Mouse (Mus musculus): Measurements from ENCODE around the gene Adcy9.
"Not testable (repeated sequence)": the region's sequence is repeated elsewhere in the genome, so short reads cannot be mapped to it uniquely, and the experiment has no call there.

Adcy9 gene

GRCm38 (mm10) chr16:4267857-4268666 lies 152.2 kb downstream of the Adcy9 start:
- DNase-seq = peak; percentile 86

- DNase-seq = no peak
Observed at GRCm38 (mm10) chr16:4267453-4267852, 152.8 kb downstream of the Adcy9 start.

- DNase-seq = no peak
Observed at GRCm38 (mm10) chr16:4265351-4265750, 154.9 kb downstream of the Adcy9 start.

- no peak for DNase-seq
Observed at GRCm38 (mm10) chr16:4263486-4263885, 156.8 kb downstream of the Adcy9 start.

GRCm38 (mm10) chr16:4257546-4257945 lies 162.8 kb downstream of the Adcy9 start:
- peak; percentile 17 to 30 for DNase-seq

- DNase-seq = no peak
Observed at GRCm38 (mm10) chr16:4248791-4249190, 171.5 kb downstream of the Adcy9 start.

GRCm38 (mm10) chr16:4245241-4245640 lies 175.1 kb downstream of the Adcy9 start:
- DNase-seq = not testable (repeated sequence)
